Comparison of ENCODE assay signal across 7 mouse cellular contexts in the genomic region with DNA sequence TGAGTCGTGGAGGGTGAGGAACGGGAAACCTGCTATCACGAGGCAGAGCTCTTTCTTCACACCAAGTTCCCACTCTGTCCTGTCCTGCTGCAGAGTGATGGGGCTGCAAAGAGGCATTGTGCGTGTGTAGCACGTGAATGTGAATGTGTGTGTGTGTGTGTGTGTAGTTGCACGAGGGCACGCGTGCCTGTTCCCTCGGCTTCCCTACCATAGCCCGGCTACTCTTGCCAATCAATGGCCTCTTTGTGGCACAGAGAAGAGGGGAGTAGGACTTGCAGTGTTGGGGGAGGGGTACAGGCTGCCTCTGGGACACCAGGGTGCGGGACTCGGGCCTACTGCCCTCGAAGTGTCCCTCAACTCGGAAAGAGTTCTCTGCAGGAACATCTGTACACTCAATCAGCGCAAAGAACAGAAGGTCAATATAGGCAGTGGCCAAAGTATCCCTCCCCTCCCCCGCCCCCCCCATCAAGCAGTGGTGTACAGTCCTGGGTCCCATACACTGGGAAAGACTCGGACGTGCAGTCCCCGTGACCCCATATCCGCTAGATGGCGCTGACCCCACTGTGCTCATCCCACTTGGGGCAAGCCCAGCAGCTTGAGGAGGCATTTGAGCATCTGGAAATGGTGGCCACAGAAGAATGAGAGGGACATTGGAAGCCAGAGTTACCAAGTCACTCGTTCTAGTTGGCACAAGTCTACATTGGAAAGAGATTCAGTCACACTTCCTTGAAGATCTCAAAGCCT. TPM values are rescaled to one million over a fixed set of nuclear protein-coding genes. Genes with fewer than 3 reads are reported as not detected.
DNase-seq lines count a peak whose midpoint lies in the region.

No protein-coding gene starts in this region.

- peak; percentile 34 for DNase-seq in 416B (ENCODE audit: low read depth)
- DNase-seq in B cell, adult 2 months, result peak; percentile 46 to 52
- DNase-seq in cerebellum, postnatal 14 days, result peak; percentile 53 to 76
- DNase-seq in gastrocnemius, postnatal 4 days (ENCODE audit: low spot score in 2 of 2), result peak; percentile 55 to 68
- peak; percentile 65 for DNase-seq in kidney, adult 9 months
- DNase-seq in lung, postnatal 25 days (ENCODE audit: low spot score), result peak; percentile 70
- peak; percentile 80 for DNase-seq in testis, postnatal 10 days (ENCODE audit: low spot score)

RNA-seq across cellular contexts. Expression of gene Nectin1, which starts 13.3 kb away (rescaled TPM):
- total RNA-seq in gastrocnemius, postnatal 4 days (2021), result 10 to 100 TPM; 16.0 to 16.4 TPM

Comparison
In these comparisons a context has a peak if more than half of its experiments do, and no peak if none do; other contexts are left out.
1. Peak in every context shown above with its lines: DNase-seq.